Mouse (Mus musculus): ENCODE results near the gene BC052040. TPM values are rescaled to one million over a fixed set of nuclear protein-coding genes. Genes with fewer than 3 reads are reported as not detected.
A peak's percentile ranks its signal among the peaks of the same experiment; 100 is the strongest.

Gene BC052040
- total and polyA plus RNA-seq, 3 experiments, result 9.8 to 64.0 (median 11.0) TPM

GRCm38 (mm10) chr2:115605829-115606336 is 24.4 kb downstream of the BC052040 start:
- no peak for TF ChIP-seq GATA2 (IDR thresholded peaks at IDR 0.05; ENCODE audit: borderline replicate concordance, low read depth, low read length)
- TF ChIP-seq TAL1 (conservative IDR thresholded peaks at IDR 0.05; ENCODE audit: low read depth, low read length), result peak; percentile 56
- no peak for TF ChIP-seq POLR2AphosphoS5 (IDR thresholded peaks at IDR 0.05; ENCODE audit: insufficient replicate concordance, low read depth, low read length)
- TF ChIP-seq GATA1 (IDR thresholded peaks at IDR 0.05; ENCODE audit: borderline replicate concordance, low read length), result no peak
- TF ChIP-seq CTCF (IDR thresholded peaks at IDR 0.05; ENCODE audit: low read depth, low read length), result no peak
- ATAC-seq (ENCODE audit: extremely low read depth, insufficient number of reproducible peaks, low FRiP score, poor library complexity, severe bottlenecking), result peak; percentile 73
- H3K9me3 ChIP-seq (replicated peaks), result no peaks in the 10 kb centered on the region
- H3K4me3 ChIP-seq (ENCODE audit: low read depth, low read length), result no peak overlapping the region
- H3K36me3 ChIP-seq (replicated peaks), result peaks cover 18% of the 10 kb centered on the region
- peaks cover 39% of the 10 kb centered on the region for H3K4me1 ChIP-seq (ENCODE audit: insufficient read depth, low read depth, low read length)
- H3K27me3 ChIP-seq (ENCODE audit: insufficient read depth, low read length), result no peaks in the 10 kb centered on the region
- no peak for DNase-seq (ENCODE audit: low spot score)

- TF ChIP-seq CTCF (IDR thresholded peaks at IDR 0.05; ENCODE audit: low read depth, low read length), result no peak
- no peak for TF ChIP-seq GATA2 (IDR thresholded peaks at IDR 0.05; ENCODE audit: borderline replicate concordance, low read depth, low read length)
- no peak for TF ChIP-seq POLR2AphosphoS5 (IDR thresholded peaks at IDR 0.05; ENCODE audit: insufficient replicate concordance, low read depth, low read length)
- TF ChIP-seq TAL1 (conservative IDR thresholded peaks at IDR 0.05; ENCODE audit: low read depth, low read length), result no peak
- TF ChIP-seq GATA1 (IDR thresholded peaks at IDR 0.05; ENCODE audit: borderline replicate concordance, low read length), result no peak
- no peak overlapping the region for H3K4me3 ChIP-seq (ENCODE audit: low read depth, low read length)
- ATAC-seq (ENCODE audit: extremely low read depth, insufficient number of reproducible peaks, low FRiP score, poor library complexity, severe bottlenecking), result no peak
Observed at GRCm38 (mm10) chr2:115609020-115609419, 27.5 kb downstream of the BC052040 start.

GRCm38 (mm10) chr2:115610092-115610491 is 28.6 kb downstream of the BC052040 start:
- H3K9me3 ChIP-seq (replicated peaks), result 0 out of 2 replicates have a peak, but pooled peaks cover 2% of the 10 kb centered on the region
- no peak for TF ChIP-seq POLR2AphosphoS5 (IDR thresholded peaks at IDR 0.05; ENCODE audit: insufficient replicate concordance, low read depth, low read length)
- no peak for TF ChIP-seq GATA2 (IDR thresholded peaks at IDR 0.05; ENCODE audit: borderline replicate concordance, low read depth, low read length)
- TF ChIP-seq GATA1 (IDR thresholded peaks at IDR 0.05; ENCODE audit: borderline replicate concordance, low read length), result no peak
- no peak for TF ChIP-seq TAL1 (conservative IDR thresholded peaks at IDR 0.05; ENCODE audit: low read depth, low read length)
- no peak for TF ChIP-seq CTCF (IDR thresholded peaks at IDR 0.05; ENCODE audit: low read depth, low read length)
- peaks cover 23% of the 10 kb centered on the region for H3K4me1 ChIP-seq (ENCODE audit: insufficient read depth, low read depth, low read length)
- H3K4me3 ChIP-seq (ENCODE audit: low read depth, low read length), result no peak overlapping the region
- no peak for ATAC-seq (ENCODE audit: extremely low read depth, insufficient number of reproducible peaks, low FRiP score, poor library complexity, severe bottlenecking)
- no peaks in the 10 kb centered on the region for H3K27me3 ChIP-seq (ENCODE audit: insufficient read depth, low read length)
- peaks cover 18% of the 10 kb centered on the region for H3K36me3 ChIP-seq (replicated peaks)
- DNase-seq (ENCODE audit: low spot score), result no peak

More at GRCm38 (mm10) chr2:115609020-115609419, 27.5 kb downstream of the BC052040 start:
- Histone ChIP-seq H3K36me3 (replicated peaks) (peaks cover 18% of the 10 kb centered on the region), H3K9me3 (replicated peaks) (0 out of 2 replicates have a peak, but pooled peaks cover 2% of the 10 kb centered on the region), H3K4me1 (ENCODE audit: insufficient read depth, low read depth, low read length) (peaks cover 27% of the 10 kb centered on the region), H3K27me3 (ENCODE audit: insufficient read depth, low read length) (no peaks in the 10 kb centered on the region)
- no peak for DNase-seq (ENCODE audit: low spot score)

- Histone ChIP-seq H3K27me3 (ENCODE audit: insufficient read depth, low read length) (no peaks in the 10 kb centered on the region), H3K9me3 (replicated peaks) (0 out of 2 replicates have a peak, but pooled peaks cover 2% of the 10 kb centered on the region), H3K4me3 (ENCODE audit: low read depth, low read length) (no peak overlapping the region), H3K36me3 (replicated peaks) (peaks cover 18% of the 10 kb centered on the region), H3K4me1 (ENCODE audit: insufficient read depth, low read depth, low read length) (peaks cover 23% of the 10 kb centered on the region)
- DNase-seq (ENCODE audit: low spot score), result no peak
- TF ChIP-seq CTCF (IDR thresholded peaks at IDR 0.05; ENCODE audit: low read depth, low read length) (no peak), GATA1 (IDR thresholded peaks at IDR 0.05; ENCODE audit: borderline replicate concordance, low read length) (no peak), POLR2AphosphoS5 (IDR thresholded peaks at IDR 0.05; ENCODE audit: insufficient replicate concordance, low read depth, low read length) (no peak), GATA2 (IDR thresholded peaks at IDR 0.05; ENCODE audit: borderline replicate concordance, low read depth, low read length) (no peak), TAL1 (conservative IDR thresholded peaks at IDR 0.05; ENCODE audit: low read depth, low read length) (no peak)
- no peak for ATAC-seq (ENCODE audit: extremely low read depth, insufficient number of reproducible peaks, low FRiP score, poor library complexity, severe bottlenecking)
Observed at GRCm38 (mm10) chr2:115610503-115610902, 29.0 kb downstream of the BC052040 start.

GRCm38 (mm10) chr2:115613830-115614520 is 32.5 kb downstream of the BC052040 start:
- DNase-seq (ENCODE audit: low spot score) (no peak), ATAC-seq (ENCODE audit: extremely low read depth, insufficient number of reproducible peaks, low FRiP score, poor library complexity, severe bottlenecking) (no peak)
- Histone ChIP-seq H3K36me3 (replicated peaks) (peaks cover 13% of the 10 kb centered on the region), H3K4me3 (ENCODE audit: low read depth, low read length) (no peak overlapping the region), H3K27me3 (ENCODE audit: insufficient read depth, low read length) (no peaks in the 10 kb centered on the region), H3K4me1 (ENCODE audit: insufficient read depth, low read depth, low read length) (peaks cover 11% of the 10 kb centered on the region), H3K9me3 (replicated peaks) (0 out of 2 replicates have a peak, but pooled peaks cover 2% of the 10 kb centered on the region)
- TF ChIP-seq TAL1 (conservative IDR thresholded peaks at IDR 0.05; ENCODE audit: low read depth, low read length), result no peak
- TF ChIP-seq GATA1 (IDR thresholded peaks at IDR 0.05; ENCODE audit: borderline replicate concordance, low read length), result no peak
- no peak for TF ChIP-seq GATA2 (IDR thresholded peaks at IDR 0.05; ENCODE audit: borderline replicate concordance, low read depth, low read length)
- TF ChIP-seq CTCF (IDR thresholded peaks at IDR 0.05; ENCODE audit: low read depth, low read length), result no peak
- no peak for TF ChIP-seq POLR2AphosphoS5 (IDR thresholded peaks at IDR 0.05; ENCODE audit: insufficient replicate concordance, low read depth, low read length)

GRCm38 (mm10) chr2:115628471-115628870 is 47.0 kb downstream of the BC052040 start:
- Histone ChIP-seq H3K4me3 (ENCODE audit: low read depth, low read length) (no peak overlapping the region), H3K9me3 (replicated peaks) (no peaks in the 10 kb centered on the region), H3K4me1 (ENCODE audit: insufficient read depth, low read depth, low read length) (no peaks in the 10 kb centered on the region), H3K36me3 (replicated peaks) (peaks cover 23% of the 10 kb centered on the region), H3K27me3 (ENCODE audit: insufficient read depth, low read length) (no peaks in the 10 kb centered on the region)
- no peak for TF ChIP-seq GATA2 (IDR thresholded peaks at IDR 0.05; ENCODE audit: borderline replicate concordance, low read depth, low read length)
- TF ChIP-seq POLR2AphosphoS5 (IDR thresholded peaks at IDR 0.05; ENCODE audit: insufficient replicate concordance, low read depth, low read length), result no peak
- TF ChIP-seq TAL1 (conservative IDR thresholded peaks at IDR 0.05; ENCODE audit: low read depth, low read length), result no peak
- TF ChIP-seq CTCF (IDR thresholded peaks at IDR 0.05; ENCODE audit: low read depth, low read length), result no peak
- TF ChIP-seq GATA1 (IDR thresholded peaks at IDR 0.05; ENCODE audit: borderline replicate concordance, low read length), result no peak
- ATAC-seq (ENCODE audit: extremely low read depth, insufficient number of reproducible peaks, low FRiP score, poor library complexity, severe bottlenecking) (no peak), DNase-seq (ENCODE audit: low spot score) (no peak)

Measured in G1E (cell line).